Mouse (Mus musculus): ENCODE results near the gene Tmem30a. TPM values are rescaled to one million over a fixed set of nuclear protein-coding genes. Genes with fewer than 3 reads are reported as not detected.

Tmem30a gene
- 63.7 and 73.5 TPM in 2 replicates for polyA plus RNA-seq (2015; fragmentation: Nextera tagmentation; extraction: Ambion mirVana)

DNA sequence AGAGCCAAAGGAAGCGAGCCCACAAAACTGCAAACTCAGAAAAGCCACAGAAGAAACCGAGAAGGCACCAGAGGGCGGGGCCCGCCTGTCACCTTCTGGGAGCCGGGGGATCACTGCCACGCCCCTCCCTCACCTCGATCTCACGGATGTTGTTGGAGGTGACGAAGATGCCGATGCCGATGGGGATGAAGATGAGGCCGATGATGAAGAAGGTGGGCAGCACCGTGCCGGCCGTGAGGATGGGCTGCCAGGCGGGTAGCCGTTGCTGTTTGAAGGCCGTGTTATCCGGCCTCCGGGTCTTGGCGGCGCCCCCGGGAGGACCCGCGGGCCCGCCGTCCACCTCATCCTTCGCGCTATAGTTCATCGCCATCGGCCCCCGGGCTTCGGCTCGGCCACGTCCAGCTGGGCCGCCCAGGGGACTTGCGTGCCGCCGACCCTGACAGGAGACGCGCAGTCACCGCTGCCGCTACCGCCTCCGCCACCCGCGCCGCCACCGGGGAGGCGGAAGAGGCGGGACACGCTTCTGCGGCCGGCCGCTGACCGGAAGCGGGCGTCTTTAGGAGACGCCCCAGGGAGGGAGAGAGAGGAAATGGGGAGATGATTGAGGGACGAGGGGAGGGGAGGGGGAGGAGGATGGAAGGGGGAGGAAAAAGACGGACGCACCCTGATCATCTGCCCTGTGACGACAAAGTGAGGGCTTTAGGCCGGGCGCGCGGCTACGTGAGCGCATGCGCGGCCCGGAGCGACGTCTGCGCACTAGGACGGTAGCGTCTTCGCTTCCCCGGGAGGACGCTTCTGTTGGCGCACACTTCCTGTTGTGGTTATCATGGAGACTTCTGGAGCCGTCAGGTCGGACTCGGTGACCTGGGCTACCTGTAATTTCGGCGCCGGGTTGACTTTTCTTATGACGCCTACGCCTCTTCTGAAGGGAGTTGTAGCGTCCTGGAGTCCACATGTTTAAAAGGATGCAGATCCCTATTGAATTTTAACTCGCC, at the start of gene Tmem30a:
Gene Tmem30a, minus strand, starts transcription at position 667 of the 995 bp plus-strand sequence.

DNA sequence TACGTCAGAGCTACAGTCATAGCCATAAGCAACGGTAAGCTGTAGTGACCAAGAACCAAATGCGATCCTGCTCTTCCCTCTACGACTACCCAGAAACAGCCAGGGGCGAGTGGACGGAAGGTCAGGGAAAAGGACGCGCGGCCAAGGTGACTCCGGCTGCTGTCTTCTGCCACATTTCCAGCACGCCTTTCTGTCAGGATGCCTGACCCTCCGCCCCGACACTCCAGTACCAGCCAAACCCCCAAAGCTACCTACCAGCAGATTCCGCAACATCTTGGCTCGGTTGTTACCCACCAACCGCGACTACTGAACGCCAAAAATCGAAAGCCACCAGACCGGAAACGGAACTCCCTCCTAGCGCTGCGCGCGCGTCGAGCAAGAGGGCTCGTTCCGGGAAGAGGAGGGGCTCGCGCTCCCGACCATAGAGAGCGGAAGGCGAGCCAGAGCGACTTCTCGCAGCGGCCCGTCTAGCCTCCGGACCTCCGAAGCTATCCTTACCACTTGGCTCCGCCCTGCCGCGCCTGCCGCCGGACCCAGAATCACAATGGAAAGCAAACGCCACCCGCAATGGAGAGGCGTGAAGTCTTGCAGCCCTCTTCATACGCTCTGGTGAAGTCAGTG, 33.8 kb downstream of the Tmem30a start, which contains the start of gene Cox7a2:
Gene Cox7a2, minus strand, starts transcription at position 494 of the 621 bp plus-strand sequence.

Other genes starting within 250 kb of the Tmem30a start
- gene Col12a1, start 74.7 kb downstream of the Tmem30a start, polyA plus RNA-seq (2015; fragmentation: Nextera tagmentation; extraction: Ambion mirVana): 71.3 and 97.8 TPM in 2 replicates
- gene Cox7a2, start 33.6 kb downstream of the Tmem30a start, polyA plus RNA-seq (2015; fragmentation: Nextera tagmentation; extraction: Ambion mirVana): 1,233 and 1,261 TPM in 2 replicates
- 32.4 and 43.7 TPM in 2 replicates for gene Filip1, start 219.3 kb upstream of the Tmem30a start, polyA plus RNA-seq (2015; fragmentation: Nextera tagmentation; extraction: Ambion mirVana)

Data from urinary bladder, postnatal 0 days (tissue).